Mouse (Mus musculus): ENCODE results near the gene Grik5.

Gene Grik5

GRCm38 (mm10) chr7:25071979-25072715 lies at the start of gene Grik5, which contains the start of gene Zfp574:
TSS of gene Grik5 (minus strand) at chr7:25072346.
TSS of gene Zfp574 (plus strand) at chr7:25072567.
- DNase-seq = no peak

- DNase-seq = no peak
Observed at GRCm38 (mm10) chr7:25121240-25121786, 49.2 kb upstream of the Grik5 start.

GRCm38 (mm10) chr7:25120061-25120834 lies 48.1 kb upstream of the Grik5 start:
- DNase-seq = peak; percentile 83 to 87

GRCm38 (mm10) chr7:25112956-25113603 lies 40.9 kb upstream of the Grik5 start:
- no peak for DNase-seq

GRCm38 (mm10) chr7:25112178-25112955 lies 40.2 kb upstream of the Grik5 start:
- DNase-seq = peak in 1 of 2 experiments; percentile 43

- DNase-seq = no peak
Observed at GRCm38 (mm10) chr7:25110336-25110735, 38.2 kb upstream of the Grik5 start.

GRCm38 (mm10) chr7:25109355-25109754 lies 37.2 kb upstream of the Grik5 start:
- no peak for DNase-seq

GRCm38 (mm10) chr7:25106790-25107502 lies 34.8 kb upstream of the Grik5 start:
- peak in 1 of 2 experiments; percentile 24 for DNase-seq

- peak; percentile 97 for DNase-seq
Observed at GRCm38 (mm10) chr7:25105411-25106160, 33.4 kb upstream of the Grik5 start.

GRCm38 (mm10) chr7:25099581-25099980 lies 27.4 kb upstream of the Grik5 start:
- DNase-seq = no peak

- DNase-seq = no peak
Observed at GRCm38 (mm10) chr7:25098169-25098568, 26.0 kb upstream of the Grik5 start.

GRCm38 (mm10) chr7:25089875-25090274 lies 17.7 kb upstream of the Grik5 start:
- DNase-seq = no peak

GRCm38 (mm10) chr7:25088968-25089367 lies 16.8 kb upstream of the Grik5 start:
- no peak for DNase-seq

- DNase-seq = no peak
Observed at GRCm38 (mm10) chr7:25088531-25088930, 16.4 kb upstream of the Grik5 start.

- DNase-seq = no peak
Observed at GRCm38 (mm10) chr7:25087972-25088371, 15.8 kb upstream of the Grik5 start.

GRCm38 (mm10) chr7:25087256-25087912 lies 15.2 kb upstream of the Grik5 start:
- DNase-seq = no peak

- peak in 1 of 2 experiments; percentile 36 for DNase-seq
Observed at GRCm38 (mm10) chr7:25086656-25087055, 14.5 kb upstream of the Grik5 start.

GRCm38 (mm10) chr7:25084621-25085020 lies 12.5 kb upstream of the Grik5 start:
- no peak for DNase-seq

GRCm38 (mm10) chr7:25082510-25082909 lies 10.4 kb upstream of the Grik5 start:
- peak; percentile 70 to 71 for DNase-seq

- DNase-seq = no peak
Observed at GRCm38 (mm10) chr7:25080431-25080830, 8.3 kb upstream of the Grik5 start.

Data from B cell, adult 2 months (primary cell).